33 mouse cellular contexts compared by ENCODE assay signal in genomic region chr1:43072561-43072960, GRCm38 (mm10).
"Had no signal": no experiment of that assay in that cellular context is flagged by ENCODE, and none has a peak within 500 bp of the region (broad histone marks: within the 10 kb centered on the region; RNA-seq: fewer than 3 reads in every experiment).

No protein-coding gene starts in this region.

- H3K27me3 ChIP-seq: heart, embryonic 13.5 days; heart, embryonic 15.5 days; hindbrain, embryonic 12.5 days; hindbrain, embryonic 13.5 days; hindbrain, embryonic 15.5 days; intestine, embryonic 15.5 days; kidney, embryonic 15.5 days had no signal

- ATAC-seq: hindbrain, embryonic 16.5 days; hindbrain, postnatal 0 days; inflammation-experienced regulatory T-cells, adult 6 months; intestine, embryonic 15.5 days; intestine, embryonic 16.5 days; intestine, postnatal 0 days had no signal

- H3K9ac ChIP-seq: heart, embryonic 13.5 days; heart, embryonic 15.5 days; hindbrain, embryonic 12.5 days; hindbrain, embryonic 13.5 days; hindbrain, embryonic 14.5 days; hindbrain, embryonic 15.5 days; intestine, embryonic 15.5 days; kidney, embryonic 15.5 days had no signal

- H3K4me1 ChIP-seq: heart, embryonic 13.5 days; heart, embryonic 15.5 days; hindbrain, embryonic 10.5 days; hindbrain, embryonic 12.5 days; hindbrain, embryonic 13.5 days; hindbrain, embryonic 15.5 days; intestine, embryonic 15.5 days; kidney, embryonic 15.5 days had no signal

- H3K4me2 ChIP-seq: heart, embryonic 11.5 days; heart, embryonic 13.5 days; heart, embryonic 15.5 days; hindbrain, embryonic 12.5 days; hindbrain, embryonic 13.5 days; hindbrain, embryonic 14.5 days; hindbrain, embryonic 15.5 days; intestine, embryonic 15.5 days; kidney, embryonic 15.5 days had no signal

- H3K4me3 ChIP-seq: heart, embryonic 13.5 days; heart, embryonic 15.5 days; hindbrain, embryonic 10.5 days; hindbrain, embryonic 12.5 days; hindbrain, embryonic 13.5 days; hindbrain, embryonic 15.5 days; intestine, embryonic 15.5 days; kidney, embryonic 15.5 days; layer of hippocampus, adult 2 months; left cerebral cortex, adult 2 months had no signal

- H3K36me3 ChIP-seq: intestine, embryonic 15.5 days had no signal

- H3K27ac ChIP-seq: heart, embryonic 13.5 days; heart, embryonic 15.5 days; hindbrain, embryonic 10.5 days; hindbrain, embryonic 12.5 days; hindbrain, embryonic 13.5 days; hindbrain, embryonic 14.5 days; hindbrain, embryonic 15.5 days; hindbrain, postnatal 0 days; intestine, embryonic 15.5 days; kidney, embryonic 15.5 days; kidney, postnatal 0 days; layer of hippocampus, adult 2 months; left cerebral cortex, adult 2 months had no signal

- H3K9me3 ChIP-seq: heart, embryonic 13.5 days; heart, embryonic 15.5 days; hindbrain, embryonic 10.5 days; hindbrain, embryonic 12.5 days; hindbrain, embryonic 13.5 days; hindbrain, embryonic 15.5 days; intestine, embryonic 15.5 days; kidney, embryonic 15.5 days had no signal

- DNase-seq: heart, postnatal 10 days; heart, postnatal 36 days; heart, postnatal 4 days; kidney, adult 11 months; kidney, adult 18-20 months; kidney, adult 2 months; kidney, adult 8-10 months; kidney, adult 9 months; kidney, postnatal 10 days; kidney, postnatal 14 days; kidney, postnatal 25 days; kidney, postnatal 36 days; kidney, postnatal 4 days; layer of hippocampus, adult 9-11 months; layer of hippocampus, postnatal 36 days had no signal
